Mouse (Mus musculus) large intestine, adult 2 months (tissue): ENCODE results near the gene Calr4. TPM values are rescaled to one million over a fixed set of nuclear protein-coding genes. Genes with fewer than 3 reads are reported as not detected.

Experiments
- DNase-seq: peaks from one replicate; pipeline ENCODE4 v3.0.0-alpha.2; 2012; ENCODE audit warnings: low read depth, low spot score
- WGBS: fragments of 180-500 bp; shearing (Covaris S2); methylation state at CpG from one replicate; pipeline ENCODE4 v1.1.7; 2018; 5-methylcytosine and 5-hydroxymethylcytosine counted together
- polyA plus RNA-seq: library from polyadenylated mRNA; depleted of rRNA; stranded (reverse); fragments of >200 nt; gene quantifications from 2 replicates; pipeline ENCODE4 v1.2.3, GENCODE M21; 2012; rRNA removed

Calr4 gene
- 0.08 TPM in 1 of 2 replicates, not detected in the other for polyA plus RNA-seq

DNA sequence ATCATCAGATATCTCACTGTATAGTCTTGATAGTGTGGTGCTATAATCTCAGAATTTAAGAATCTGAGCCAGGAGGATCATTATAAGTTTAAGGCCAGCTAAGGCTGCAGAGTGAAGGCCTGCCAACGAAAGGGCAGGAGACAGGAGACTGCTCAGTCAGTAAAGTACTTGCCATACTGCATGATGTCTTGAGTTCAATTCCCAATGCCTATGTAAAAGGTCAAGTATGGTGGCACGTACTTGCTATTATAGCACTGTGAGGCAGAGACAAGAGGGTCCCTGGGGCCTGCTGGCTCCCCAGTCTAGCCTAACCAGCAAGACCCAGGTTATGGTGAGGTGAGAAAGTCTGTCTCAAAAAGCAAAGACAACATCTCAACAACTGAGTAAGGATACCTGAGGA is at the start of gene Calr4:
TSS of gene Calr4 (plus strand) at position 301 of the 400 bp plus-strand sequence.
- no peak for DNase-seq
- 85% methylated on average over 2 of the region's 2 CpGs for WGBS

DNA sequence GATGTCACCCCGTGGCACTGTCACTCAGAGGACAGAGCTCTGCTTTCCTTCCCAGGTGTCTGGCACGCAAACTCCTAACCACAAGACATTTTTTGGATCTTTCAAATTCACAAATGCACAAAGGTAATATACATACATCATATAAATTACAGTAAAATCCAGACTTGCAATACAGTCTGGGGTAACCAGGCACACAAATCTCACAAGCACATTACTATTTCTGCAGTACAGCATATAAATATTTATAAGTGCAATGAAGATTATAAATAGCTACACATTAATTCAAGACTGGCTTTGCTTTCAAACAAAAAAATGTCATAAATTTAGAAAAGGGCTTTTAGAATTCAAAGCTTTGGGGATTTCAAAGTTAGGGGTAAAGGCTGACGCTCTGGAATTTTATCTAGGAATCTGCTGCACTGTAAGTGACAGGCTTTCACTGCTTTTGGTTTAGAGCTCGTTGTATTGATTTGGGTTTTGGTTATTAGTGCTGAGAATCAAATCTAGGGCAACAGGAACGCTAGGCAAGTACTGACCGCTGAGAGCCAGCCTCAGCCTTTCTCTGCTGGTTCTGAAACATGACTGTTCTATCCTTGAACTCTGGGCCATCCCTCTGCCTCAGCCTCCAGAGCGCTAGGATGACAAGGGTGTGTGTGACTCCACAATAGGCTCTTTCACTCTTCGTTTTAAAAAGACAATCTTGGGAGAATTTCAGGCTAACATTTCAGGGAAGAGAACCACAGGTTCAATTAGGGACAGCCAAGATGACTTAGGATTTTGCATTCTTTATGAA is 48.5 kb upstream of the Calr4 start:
- DNase-seq = no peak

GRCm38 (mm10) chr4:109191598-109191997 is 42.7 kb upstream of the Calr4 start:
- WGBS = 68% methylated on average over 10 of the region's 10 CpGs
- DNase-seq = no peak

More for the DNA sequence above, 48.5 kb upstream of the Calr4 start:
- WGBS = 72% methylated on average over 8 of the region's 8 CpGs

DNA sequence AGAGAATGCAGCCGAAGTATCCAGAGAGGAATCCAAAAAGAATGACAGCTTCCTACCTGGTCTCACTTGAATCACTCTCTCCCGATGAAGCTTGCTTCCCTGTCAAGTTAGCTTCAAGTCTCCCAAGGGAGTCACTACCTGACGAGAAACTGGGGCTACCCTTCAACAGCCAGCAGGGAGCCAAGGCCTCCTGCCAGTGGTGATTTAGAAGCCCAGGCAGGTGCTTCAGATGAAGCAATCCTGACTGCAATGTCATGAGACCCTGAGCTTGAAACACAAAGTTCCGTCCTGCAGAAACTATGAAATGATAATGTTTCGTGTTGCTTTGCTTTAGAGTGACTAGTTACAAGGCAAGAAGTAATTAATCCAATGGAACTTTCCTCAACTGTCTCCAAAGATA is 40.4 kb upstream of the Calr4 start:
- no peak for DNase-seq
- 84% methylated on average over 5 of the region's 5 CpGs for WGBS

GRCm38 (mm10) chr4:109195900-109196629 is 38.2 kb upstream of the Calr4 start:
- 74% methylated on average over 7 of the region's 7 CpGs for WGBS
- no peak for DNase-seq

DNA sequence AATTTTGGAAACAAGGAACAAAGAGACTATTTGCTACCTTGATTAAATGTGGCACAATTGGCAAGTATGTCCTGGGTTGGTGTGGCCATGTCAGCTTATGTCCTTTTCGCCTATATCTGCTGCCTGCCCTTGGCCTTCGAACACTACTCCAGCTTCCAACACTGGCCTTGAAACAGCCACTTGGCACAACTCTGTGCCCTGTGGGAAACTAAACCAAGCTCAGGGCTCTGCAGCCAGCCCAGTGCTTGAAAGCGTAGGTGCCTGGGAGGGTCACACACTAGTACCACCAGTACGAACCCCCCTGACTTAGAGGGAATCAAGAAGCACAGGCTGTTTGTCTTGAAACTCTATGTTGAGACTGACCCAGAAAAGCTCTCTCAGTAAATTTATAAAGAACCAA is 35.2 kb upstream of the Calr4 start:
- no peak for DNase-seq
- WGBS = 95% methylated on average over 4 of the region's 4 CpGs

GRCm38 (mm10) chr4:109201582-109202424 is 32.5 kb upstream of the Calr4 start, which contains the start of gene Osbpl9:
Gene Osbpl9 (minus strand): TSS chr4:109202272.
- WGBS = 1% methylated on average over 59 of the region's 59 CpGs
- peak; percentile 88 for DNase-seq

DNA sequence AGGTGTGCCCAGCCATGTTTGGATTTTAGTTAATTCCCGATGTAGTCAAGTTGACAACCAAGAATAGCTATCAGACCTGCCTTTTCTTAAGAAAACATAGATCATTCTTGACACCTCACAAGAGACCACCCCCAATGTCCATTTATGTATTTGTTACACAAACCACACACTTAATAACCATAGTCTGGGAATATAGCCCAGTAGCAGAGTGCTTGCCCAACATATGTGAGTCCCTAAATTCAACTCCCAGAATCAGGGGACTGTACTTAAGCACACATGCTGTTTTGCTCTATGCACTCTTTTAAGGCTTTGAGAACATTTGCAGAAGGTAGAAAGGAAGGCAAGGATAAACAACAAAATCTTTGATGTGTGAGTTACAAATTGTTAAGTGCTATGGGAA is 30.4 kb upstream of the Calr4 start:
- 88% methylated on average over 1 of the region's 1 CpGs for WGBS
- DNase-seq = no peak

DNA sequence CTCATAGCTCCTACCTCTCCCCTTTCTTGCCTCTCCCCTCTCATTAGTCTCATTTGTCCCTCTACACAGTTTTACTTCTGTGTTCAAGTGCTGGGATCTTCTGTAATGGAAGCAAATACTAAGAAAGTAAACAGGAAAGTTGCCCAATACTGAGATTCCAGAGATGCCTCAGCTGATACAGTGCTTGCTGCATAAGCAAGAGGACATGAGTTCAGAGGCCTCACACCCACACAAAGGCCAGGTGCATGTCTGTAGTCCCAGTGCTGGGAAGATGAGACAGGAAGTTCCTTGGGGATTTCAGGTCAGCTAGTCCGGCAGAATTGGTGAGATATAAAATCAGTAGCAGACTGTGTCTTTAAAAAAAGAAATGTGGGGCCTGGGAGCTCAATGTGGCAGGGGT is 29.9 kb upstream of the Calr4 start:
- no peak for DNase-seq
- WGBS = 43% methylated on average over 1 of the region's 1 CpGs

GRCm38 (mm10) chr4:109207524-109207923 is 26.8 kb upstream of the Calr4 start:
- 82% methylated on average over 5 of the region's 5 CpGs for WGBS
- no peak for DNase-seq

GRCm38 (mm10) chr4:109210253-109210652 is 24.0 kb upstream of the Calr4 start:
- WGBS = 80% methylated on average over 2 of the region's 2 CpGs
- no peak for DNase-seq

- 85% methylated on average over 4 of the region's 4 CpGs for WGBS
- DNase-seq = no peak
Measured at GRCm38 (mm10) chr4:109210881-109211280, 23.4 kb upstream of the Calr4 start.

DNA sequence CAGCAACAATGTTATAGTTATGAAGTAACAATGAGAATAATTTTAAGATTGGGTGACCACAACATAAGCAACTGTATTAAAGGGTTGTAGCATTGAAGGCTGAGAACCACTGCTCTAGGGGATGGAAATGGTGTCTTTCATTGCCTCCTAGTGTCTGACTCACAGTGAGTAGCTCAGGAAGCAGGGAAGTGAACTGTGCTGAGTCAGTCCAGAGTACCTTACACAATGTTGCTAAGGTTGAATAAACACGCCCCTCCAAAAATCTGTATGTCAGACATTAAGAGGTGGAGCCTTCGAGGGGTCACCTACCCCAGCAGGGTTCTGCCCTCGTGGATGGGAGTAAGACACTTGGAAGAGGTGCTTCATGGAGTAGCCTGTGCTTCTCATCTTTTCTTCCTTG is 20.3 kb upstream of the Calr4 start:
- 80% methylated on average over 3 of the region's 3 CpGs for WGBS
- DNase-seq = no peak

DNA sequence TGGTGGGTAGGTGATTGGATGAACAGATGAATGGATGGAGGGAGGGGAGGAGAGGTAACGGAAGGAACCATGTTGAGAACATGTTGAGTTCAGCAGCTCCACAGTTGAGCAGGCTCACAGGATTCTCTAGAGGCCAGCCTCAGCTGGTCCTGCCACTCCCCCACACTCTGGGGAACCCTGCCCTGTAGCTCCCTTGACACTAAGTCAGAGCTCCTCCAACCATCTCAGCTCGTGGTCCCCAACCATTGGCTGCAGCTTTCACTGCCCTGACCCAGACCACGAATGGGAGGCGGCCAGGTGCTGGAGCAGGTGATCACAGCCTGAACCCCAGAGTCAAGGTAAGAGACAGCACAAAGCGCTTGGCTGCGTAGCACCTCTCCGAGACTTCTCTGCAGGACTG is 16.3 kb upstream of the Calr4 start:
- WGBS = 82% methylated on average over 7 of the region's 7 CpGs
- no peak for DNase-seq

DNA sequence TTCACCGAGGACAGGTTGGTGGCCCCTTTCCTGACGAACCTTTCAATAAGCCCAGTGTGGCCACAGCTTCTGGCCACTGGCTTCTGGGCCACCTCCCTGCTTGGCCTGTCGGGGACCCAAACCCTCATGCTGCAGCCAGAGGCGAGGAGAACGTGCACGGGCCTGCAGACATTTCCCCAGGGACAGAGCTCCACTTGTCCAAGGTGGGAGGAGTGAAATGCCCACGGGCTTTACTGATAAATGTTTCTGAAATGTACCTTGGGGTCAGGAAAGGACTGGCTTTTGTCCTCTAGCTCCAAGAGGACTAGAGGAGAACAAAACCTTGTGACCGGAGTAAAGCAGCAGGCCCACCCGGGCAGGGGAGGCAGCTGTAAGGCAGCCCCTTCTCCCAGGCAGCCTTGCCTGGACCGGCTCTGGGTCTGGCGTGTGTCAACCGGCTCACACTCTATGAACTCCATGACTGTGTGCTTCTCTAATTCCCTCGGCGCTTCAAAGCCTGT is 13.8 kb upstream of the Calr4 start:
- WGBS = 87% methylated on average over 14 of the region's 14 CpGs
- DNase-seq = no peak

DNA sequence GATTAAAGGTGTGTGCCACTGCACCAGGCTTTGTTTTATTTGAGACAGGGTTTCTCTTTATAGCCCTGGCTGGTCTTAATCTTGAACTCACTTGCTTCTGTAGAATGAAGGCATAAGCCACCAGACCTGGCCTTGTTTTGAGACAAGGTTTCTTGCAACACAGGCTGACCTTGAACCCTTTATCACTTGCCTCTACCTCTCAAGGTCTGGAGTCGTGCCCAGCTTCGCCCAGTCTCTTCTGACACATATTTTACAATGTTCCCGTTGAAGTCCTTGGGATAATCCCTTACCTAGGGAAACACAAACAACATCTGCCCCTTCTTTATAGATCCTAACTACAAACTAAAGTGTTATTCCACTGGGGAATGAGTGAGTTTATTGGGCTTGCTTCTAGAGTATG is 12.3 kb upstream of the Calr4 start:
- WGBS = 35% methylated on average over 3 of the region's 3 CpGs
- DNase-seq = no peak

GRCm38 (mm10) chr4:109224762-109225552 is 9.3 kb upstream of the Calr4 start:
- peak; percentile 36 for DNase-seq
- 30% methylated on average over 13 of the region's 13 CpGs for WGBS

GRCm38 (mm10) chr4:109225606-109226005 is 8.7 kb upstream of the Calr4 start:
- WGBS = 40% methylated on average over 6 of the region's 6 CpGs
- no peak for DNase-seq

GRCm38 (mm10) chr4:109226071-109226470 is 8.2 kb upstream of the Calr4 start:
- 9% methylated on average over 5 of the region's 5 CpGs for WGBS
- DNase-seq = no peak
